Mouse (Mus musculus) bone marrow macrophage, adult 2 months (primary cell): ENCODE data around the gene Nup188.

Experiments used
- CTCF ChIP-seq: IDR thresholded peaks from 2 replicates; pipeline ENCODE4 v1.5.1; 2012; ENCODE audit warnings: low read depth, mild to moderate bottlenecking, low read length, moderate library complexity
- POLR2A ChIP-seq: IDR thresholded peaks from 2 replicates; pipeline ENCODE4 v1.6.1; 2012; ENCODE audit warnings: mild to moderate bottlenecking, low read depth, low read length, borderline replicate concordance

DNA sequence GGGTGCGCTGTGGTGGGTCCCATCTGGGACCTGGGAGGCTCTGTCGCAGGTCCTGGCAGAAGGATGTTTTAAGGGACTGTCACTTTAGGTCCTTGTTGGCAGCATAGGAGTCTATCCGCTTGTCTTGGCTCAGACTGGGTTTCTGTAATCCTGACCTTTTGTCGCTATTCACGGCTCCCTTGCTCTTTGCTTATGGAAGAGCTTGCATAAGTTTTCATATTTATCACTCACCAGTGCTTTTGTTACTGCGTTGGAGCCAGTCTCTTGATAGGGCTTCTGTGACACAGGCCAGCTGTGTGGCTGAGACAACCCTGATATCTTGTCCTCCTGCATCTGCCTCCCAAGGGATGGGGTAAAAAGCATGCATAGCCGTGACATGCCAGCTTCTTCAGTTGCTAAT is 93.1 kb downstream of the Nup188 start:
- TF ChIP-seq POLR2A (no peak), CTCF (no peak)
